Mouse (Mus musculus) cortical plate, adult 2 months (tissue): Measurements from ENCODE around the gene Rtbdn. TPM values are rescaled to one million over a fixed set of nuclear protein-coding genes. Genes with fewer than 3 reads are reported as not detected.
A peak's percentile ranks its signal among the peaks of the same experiment; 100 is the strongest.

Experiments used
- H3K27ac ChIP-seq: fragments of 200-500 bp; 2 replicates; pipeline ENCODE4 v1.5.1; 2012; ENCODE audit warnings: low read length, control low read depth, inconsistent platforms; ENCODE audit not compliant: insufficient read depth
- H3K4me1 ChIP-seq: fragments of 200-500 bp; 2 replicates; pipeline ENCODE4 v1.6.1; 2011; ENCODE audit warnings: low read length; ENCODE audit not compliant: control insufficient read depth, insufficient read depth
- H3K4me3 ChIP-seq: fragments of 200-500 bp; 2 replicates; pipeline ENCODE4 v1.5.1; 2011; ENCODE audit warnings: mild to moderate bottlenecking, low read length, control low read depth; ENCODE audit not compliant: insufficient read depth
- CTCF ChIP-seq: fragments of 200-500 bp; IDR thresholded peaks from 2 replicates; pipeline ENCODE4 v1.5.1; 2011; ENCODE audit warnings: mild to moderate bottlenecking, control low read depth, low read length; ENCODE audit not compliant: insufficient read depth; ENCODE audit errors: extremely low read depth
- POLR2A ChIP-seq: fragments of 200-500 bp; IDR thresholded peaks from 2 replicates; pipeline ENCODE4 v1.6.1; 2011; ENCODE audit warnings: mild to moderate bottlenecking, low read length, control low read depth; ENCODE audit not compliant: insufficient read depth; ENCODE audit errors: extremely low read depth
- polyA plus RNA-seq: library from polyadenylated mRNA; depleted of rRNA; stranded (reverse); fragments of >200 nt; gene quantifications from 2 replicates; pipeline ENCODE4 v1.2.3, GENCODE M21; 2012

The Rtbdn gene
- polyA plus RNA-seq, 1 experiment: 6.1 TPM

DNA sequence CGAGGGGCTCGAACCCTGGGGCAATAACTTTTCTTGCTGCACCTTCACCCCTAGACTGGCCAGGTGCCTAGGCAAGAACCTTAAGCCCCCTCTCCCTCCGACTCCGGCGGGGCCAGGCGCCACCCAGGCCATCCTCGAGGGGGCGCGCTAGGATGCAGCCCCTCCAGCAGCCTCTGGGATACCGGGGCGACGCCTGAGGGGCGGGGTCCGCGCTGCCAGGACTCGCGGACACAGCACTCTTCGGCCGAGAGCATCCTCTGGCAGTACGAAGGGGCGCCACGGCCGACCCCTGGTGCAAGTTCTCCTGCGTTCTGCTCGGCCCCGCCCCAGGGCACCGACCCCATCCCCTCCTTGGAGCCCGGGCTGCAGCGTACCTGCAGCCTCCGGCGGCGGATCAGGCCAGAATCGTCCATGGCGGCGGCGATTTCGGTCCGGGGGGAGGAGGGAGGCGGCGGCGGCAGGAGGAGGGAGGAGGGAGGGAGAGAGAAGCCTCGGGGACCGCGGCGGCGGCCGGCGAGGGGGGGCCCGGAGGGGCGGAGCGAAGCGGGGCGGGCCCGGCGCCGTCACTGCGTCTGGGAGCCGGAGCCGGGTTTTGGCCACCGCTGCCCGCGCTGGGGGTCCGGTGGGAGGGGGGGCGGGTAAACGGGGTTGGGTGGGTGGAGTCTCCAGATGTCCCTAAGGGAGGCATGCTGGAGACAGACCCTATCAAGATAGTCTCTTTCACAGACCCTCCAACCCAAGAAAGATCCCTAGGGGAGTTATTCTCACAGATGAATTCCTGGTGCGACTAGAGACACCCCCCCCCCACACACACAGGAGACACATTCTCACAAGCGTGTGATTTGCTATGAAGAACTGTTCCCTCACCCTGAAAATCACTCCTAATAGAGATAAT is 911 bp upstream of the Rtbdn start:
- TF ChIP-seq POLR2A: no peak
- no peak for TF ChIP-seq CTCF
- Histone ChIP-seq H3K4me3 (peak overlapping the region; percentile 37), H3K27ac (peak overlapping the region; percentile 58; the same call in 1 of the 2 replicates), H3K4me1 (no peaks in the 10 kb centered on the region)

DNA sequence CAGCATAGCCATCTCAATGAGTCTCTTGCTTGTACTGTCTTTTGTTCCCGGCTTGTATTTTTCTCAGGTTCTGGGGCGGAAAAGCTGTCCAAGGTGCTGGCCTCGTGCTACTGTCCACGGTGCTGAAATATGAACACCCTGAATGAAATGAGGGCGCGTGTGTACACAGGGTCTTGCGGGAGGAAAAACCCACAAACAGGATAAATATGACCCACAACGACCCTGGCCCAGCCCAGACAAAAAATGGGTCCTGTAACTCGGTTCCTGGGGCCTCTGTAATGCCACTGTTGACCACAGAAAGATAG is 402 bp downstream of the Rtbdn start:
- no peak for TF ChIP-seq POLR2A
- TF ChIP-seq CTCF: no peak
- Histone ChIP-seq H3K27ac (no peak overlapping the region), H3K4me3 (peak overlapping the region; percentile 37; the same call in 1 of the 2 replicates), H3K4me1 (no peaks in the 10 kb centered on the region)

DNA sequence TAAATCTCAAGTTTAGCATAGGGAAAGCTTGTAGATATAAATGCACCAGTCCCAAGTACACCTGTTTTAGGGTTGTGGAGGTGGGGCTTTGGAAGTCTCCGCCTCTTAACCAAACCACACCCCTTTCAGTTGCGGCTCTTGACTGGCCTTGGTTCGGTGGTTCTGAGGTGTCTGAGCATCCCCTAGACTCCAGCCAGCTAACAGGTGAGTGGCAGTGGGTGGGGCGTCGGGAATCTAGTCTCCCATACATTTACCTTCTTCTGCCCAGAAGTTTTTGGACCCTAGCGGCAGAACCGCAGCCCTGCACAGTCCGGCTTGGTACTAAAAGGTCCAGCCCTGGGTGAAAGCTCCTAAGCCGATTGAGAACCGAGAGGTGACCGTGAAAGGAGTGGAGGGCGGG is 3.0 kb downstream of the Rtbdn start:
- no peak for TF ChIP-seq POLR2A
- no peak for TF ChIP-seq CTCF
- Histone ChIP-seq H3K4me3 (no peak overlapping the region), H3K27ac (no peak overlapping the region), H3K4me1 (no peaks in the 10 kb centered on the region)

DNA sequence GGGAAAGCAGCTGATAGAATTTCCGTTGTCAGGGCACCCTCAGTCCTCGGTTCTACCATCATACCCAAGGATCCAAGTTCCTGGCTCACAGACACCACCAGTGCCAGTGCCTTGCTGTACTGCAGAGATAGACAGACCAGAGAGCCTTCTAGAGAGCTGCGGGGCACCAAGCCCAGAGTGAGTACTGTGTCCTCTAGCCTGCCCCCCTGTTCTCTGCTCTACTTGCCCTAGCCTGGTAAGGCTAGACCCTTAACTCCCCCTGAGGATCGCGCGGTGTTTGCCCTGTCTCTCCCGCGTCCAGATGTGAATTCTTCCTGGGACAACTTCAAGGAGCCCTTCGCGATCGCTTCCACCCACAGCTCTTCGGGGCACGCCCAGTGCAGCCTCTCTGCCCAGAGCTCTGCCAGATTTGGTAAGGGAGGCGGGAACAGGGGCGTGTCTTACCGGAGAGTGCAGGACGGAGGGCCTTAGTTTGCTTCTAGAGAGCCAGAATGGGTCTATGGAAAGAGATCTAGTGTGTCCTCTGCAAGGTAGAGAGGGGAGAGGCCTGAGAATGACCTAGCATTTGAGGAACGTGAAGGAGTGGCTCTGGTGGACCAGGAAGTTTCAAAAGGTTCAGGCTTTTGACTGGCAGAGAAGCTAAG is 5.9 kb downstream of the Rtbdn start:
- no peak overlapping the region for H3K4me3 ChIP-seq
- TF ChIP-seq CTCF: no peak
- TF ChIP-seq POLR2A: no peak
- H3K4me1 ChIP-seq: no peaks in the 10 kb centered on the region
- no peak overlapping the region for H3K27ac ChIP-seq

DNA sequence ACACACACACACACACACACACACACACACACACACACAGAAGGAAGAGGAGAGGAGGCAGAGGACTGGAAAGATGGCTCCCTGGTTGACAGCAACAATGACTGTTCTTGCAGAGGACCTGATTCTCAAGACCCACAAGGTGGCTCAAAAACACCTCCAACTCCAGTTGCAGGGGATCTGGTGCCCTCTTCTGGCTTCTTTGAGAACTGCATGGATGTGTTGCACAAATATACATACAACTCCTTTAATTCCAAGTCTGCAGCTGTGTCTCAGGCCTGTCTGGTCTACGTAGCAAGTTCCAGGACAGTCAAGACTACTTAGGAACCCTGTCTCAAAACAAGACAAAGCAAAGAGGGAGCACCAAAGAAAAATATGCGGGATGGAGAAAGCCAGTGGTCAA is 10.0 kb downstream of the Rtbdn start:
- TF ChIP-seq CTCF (peak; percentile 85), POLR2A (no peak)
- Histone ChIP-seq H3K4me3 (no peak overlapping the region), H3K27ac (no peak overlapping the region), H3K4me1 (no peaks in the 10 kb centered on the region)

DNA sequence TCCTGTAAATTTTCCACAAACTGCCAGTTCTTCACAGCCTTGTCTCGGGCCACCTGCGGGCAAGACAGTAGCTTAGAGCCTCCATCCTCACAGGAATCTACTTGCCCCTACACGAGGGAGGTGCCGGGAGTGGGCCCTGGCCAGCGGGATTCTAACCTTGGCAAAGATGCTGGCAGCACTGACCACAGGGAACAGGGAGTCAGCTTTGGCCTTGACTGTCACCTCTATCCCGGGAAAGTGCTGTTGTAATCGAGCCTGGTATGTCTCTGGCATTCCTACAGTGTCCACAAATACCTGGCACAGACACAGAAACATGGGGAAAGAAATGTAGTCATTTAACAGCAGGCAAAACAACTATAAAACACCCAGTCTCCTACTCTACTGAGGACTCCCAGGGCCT is 13.0 kb downstream of the Rtbdn start:
- TF ChIP-seq POLR2A: no peak
- no peak for TF ChIP-seq CTCF
- Histone ChIP-seq H3K4me1 (no peaks in the 10 kb centered on the region), H3K4me3 (no peak overlapping the region), H3K27ac (no peak overlapping the region)

DNA sequence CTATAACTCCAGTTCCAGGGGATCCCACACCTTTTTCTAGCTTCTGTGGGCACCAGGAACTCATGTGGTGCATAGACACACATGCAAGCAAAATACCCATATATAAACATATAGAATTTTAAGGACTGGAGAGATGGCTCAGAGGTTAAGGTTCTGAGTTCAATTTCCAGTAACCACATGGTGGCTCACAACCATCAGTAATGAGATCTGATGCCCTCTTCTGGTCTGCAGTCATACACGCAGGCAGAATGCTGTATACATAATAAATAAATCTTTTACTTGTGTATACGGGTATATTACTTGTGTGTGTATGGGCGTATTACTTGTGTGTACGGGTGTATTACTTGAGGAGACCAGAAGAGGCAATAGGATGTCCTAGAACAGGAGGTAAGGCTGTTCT is 17.2 kb downstream of the Rtbdn start:
- no peak overlapping the region for H3K27ac ChIP-seq
- peaks cover 7% of the 10 kb centered on the region; the same call in 1 of the 2 replicates for H3K4me1 ChIP-seq
- TF ChIP-seq POLR2A (no peak), CTCF (no peak)
- H3K4me3 ChIP-seq: no peak overlapping the region

DNA sequence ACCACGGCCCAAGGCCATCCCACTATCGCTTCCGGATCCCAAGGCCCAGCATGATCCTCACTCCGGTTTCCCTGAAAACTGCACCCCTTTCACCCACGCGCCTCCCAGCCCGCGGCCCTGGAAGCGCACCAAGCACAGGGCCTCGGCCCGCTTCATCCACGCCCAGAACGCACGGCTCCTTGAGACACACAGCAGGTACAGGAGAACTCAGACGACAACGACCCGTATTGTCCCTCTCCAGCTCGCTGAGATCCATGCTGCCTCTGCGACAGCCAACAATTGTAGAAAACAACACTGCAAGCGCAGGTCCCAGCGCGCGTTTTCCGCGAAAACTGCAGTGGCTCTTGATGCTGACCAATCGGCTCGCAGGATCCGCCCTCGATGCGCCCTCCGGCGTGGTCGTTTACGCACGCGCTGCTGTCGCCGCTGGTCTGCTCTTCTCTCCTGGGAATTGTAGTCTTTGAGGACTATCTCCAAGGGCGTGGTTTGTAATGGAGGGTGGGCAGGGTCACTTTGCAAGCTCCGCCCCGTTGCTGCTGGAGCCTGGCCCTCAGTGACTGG is 19.0 kb downstream of the Rtbdn start:
- peak overlapping the region; percentile 67 for H3K4me3 ChIP-seq
- H3K27ac ChIP-seq: no peak overlapping the region
- H3K4me1 ChIP-seq: peaks cover 9% of the 10 kb centered on the region; the same call in 1 of the 2 replicates
- peak; percentile 75; the same call in 1 of the 2 replicates for TF ChIP-seq POLR2A
- TF ChIP-seq CTCF: no peak

DNA sequence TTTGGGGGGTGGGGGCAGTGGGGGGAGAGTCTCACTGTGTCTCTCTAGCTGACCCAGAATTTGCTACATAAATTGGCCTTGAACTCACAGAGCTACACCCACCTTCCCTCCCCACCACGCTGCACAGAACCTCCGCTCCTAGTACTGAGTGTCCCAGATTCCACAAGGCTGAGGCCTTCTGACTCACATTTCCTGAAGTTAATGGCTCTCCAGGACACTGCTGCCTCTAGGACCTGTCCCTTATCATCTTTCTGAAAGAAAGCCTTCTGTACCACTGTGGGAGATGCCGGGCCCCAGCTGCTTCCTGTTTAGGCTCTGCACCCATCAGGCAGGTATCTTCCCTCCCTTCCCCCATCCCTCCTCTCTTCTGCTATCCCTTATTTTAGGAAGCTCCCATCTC is 19.8 kb downstream of the Rtbdn start:
- TF ChIP-seq POLR2A: no peak
- TF ChIP-seq CTCF: no peak
- Histone ChIP-seq H3K4me3 (no peak overlapping the region), H3K27ac (no peak overlapping the region), H3K4me1 (peaks cover 9% of the 10 kb centered on the region; the same call in 1 of the 2 replicates)

DNA sequence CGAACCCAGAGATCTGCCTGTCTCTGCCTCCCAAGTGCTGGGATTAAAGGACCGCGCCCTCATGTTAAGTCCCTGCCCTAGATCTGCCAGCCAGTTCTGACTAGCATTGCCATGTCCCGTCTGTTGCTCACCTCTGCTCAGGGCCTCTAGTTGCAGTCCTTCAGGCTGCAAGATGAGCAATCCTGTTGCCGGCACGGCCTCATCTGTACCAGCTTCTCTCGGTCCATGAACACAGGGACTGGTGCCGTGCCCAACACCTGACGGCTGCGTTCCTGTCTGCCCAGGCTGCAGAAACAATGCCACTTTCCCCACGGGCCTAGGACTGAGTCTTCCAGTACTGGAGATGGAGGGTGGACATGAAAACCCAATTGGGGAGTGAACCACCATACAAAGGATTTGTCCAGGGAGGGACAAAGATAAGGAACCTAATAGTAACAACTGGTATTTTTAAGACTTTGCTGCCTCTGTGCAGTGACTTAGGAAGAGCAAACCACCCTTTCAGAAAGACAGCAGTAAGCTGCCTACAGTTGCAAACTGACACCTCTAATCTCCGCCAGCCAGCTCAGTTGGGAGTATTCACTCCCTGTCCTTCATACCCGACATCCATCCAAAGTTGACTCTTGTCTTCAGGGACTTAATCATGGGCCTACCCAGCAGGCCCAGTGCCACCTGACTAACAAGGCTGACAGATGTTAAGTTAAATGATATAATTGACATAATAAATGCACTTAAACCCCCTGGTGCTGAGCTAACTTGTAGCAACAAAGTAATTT is 20.9 kb downstream of the Rtbdn start:
- Histone ChIP-seq H3K27ac (no peak overlapping the region), H3K4me1 (peaks cover 9% of the 10 kb centered on the region; the same call in 1 of the 2 replicates), H3K4me3 (no peak overlapping the region)
- TF ChIP-seq CTCF (no peak), POLR2A (no peak)
